Mouse (Mus musculus): ENCODE measurements at regions not wholly inside any gene's neighbourhood (a gene's known extent, or its start where the extent isn't known, plus 50 kb on each side); places are given as distances from the start of the nearest gene placed in this dataset.

GRCm38 (mm10) chr4:62881824-62882223 lies 83.5 kb upstream of the Zfp618 start:
- DNase-seq: no peak
- intact Hi-C loops (cut with DNase I): no loop called here

- intact Hi-C loops (cut with DNase I): no loop called here
- no peak for DNase-seq
Observed at GRCm38 (mm10) chr4:62882276-62882675, 83.1 kb upstream of the Zfp618 start.

DNA sequence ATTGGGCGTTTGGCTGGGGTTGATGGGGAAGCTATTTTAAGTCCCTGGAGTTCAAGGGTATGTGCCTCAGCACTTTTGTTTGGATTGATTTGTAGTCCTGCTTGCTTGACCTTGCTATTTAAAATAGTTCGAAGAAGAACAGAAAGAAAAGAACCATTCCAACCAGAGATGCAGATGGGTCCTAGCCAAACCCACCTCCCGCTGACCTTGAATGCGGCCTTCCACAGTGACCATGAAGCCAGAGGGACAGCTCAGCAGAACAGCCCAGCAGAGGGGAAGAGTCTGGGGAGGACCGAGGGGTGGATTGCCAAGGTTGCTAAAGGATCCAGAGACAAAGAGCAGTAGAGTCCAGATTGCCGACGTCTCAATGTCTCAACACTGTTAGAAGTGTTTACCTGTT lies 76.6 kb upstream of the Zfp618 start:
- DNase-seq: no peak
- intact Hi-C loops (cut with DNase I): loop anchor here (5.0 kb wide), 1 partner anchor 234 kb away; no protein-coding TSS in a partner anchor

DNA sequence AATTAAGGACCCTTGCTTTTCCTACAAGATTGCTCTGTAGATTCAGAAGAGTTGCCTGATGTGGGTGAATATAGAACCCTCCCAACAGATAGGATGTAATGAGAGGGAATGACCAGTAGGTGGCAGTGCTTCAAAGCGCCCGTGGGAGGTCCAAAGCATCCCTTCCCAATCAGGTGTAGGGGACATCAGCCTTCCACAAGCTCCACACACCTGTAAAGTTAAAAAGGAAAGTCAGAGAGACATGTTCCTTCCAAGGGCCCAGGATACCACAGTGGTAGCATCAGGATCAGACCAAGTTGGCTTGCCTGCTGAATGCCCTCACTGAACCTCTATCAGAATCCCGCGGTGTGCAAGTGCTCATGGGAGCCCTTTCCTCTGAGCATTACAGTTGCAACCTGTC lies 75.7 kb upstream of the Zfp618 start:
- intact Hi-C loops (cut with DNase I): loop anchor here (5.0 kb wide), 1 partner anchor 233 kb away; no protein-coding TSS in a partner anchor
- DNase-seq: peak; percentile 23

GRCm38 (mm10) chr4:62890588-62891580 lies 74.5 kb upstream of the Zfp618 start:
- no peak for DNase-seq
- intact Hi-C loops (cut with DNase I): no loop called here

- intact Hi-C loops (cut with DNase I): no loop called here
Observed at GRCm38 (mm10) chr4:62912891-62913290, 52.5 kb upstream of the Zfp618 start.

More at GRCm38 (mm10) chr4:62912891-62913290, 52.5 kb upstream of the Zfp618 start:
- no peak for DNase-seq

Measured in left cerebral cortex, postnatal 4 days (tissue).